Mouse (Mus musculus) gastrocnemius, postnatal 36 days (tissue): ENCODE data around the gene Eef2. TPM values are rescaled to one million over a fixed set of nuclear protein-coding genes. Genes with fewer than 3 reads are reported as not detected.

Experiments used
- DNase-seq, 2 experiments: peaks; one replicate each; pipeline ENCODE4 v3.0.0; 2022
- intact Hi-C: fragments of 180-260 bp; cut with DNase I; formaldehyde crosslinking; loops from one replicate; pipeline ENCODE4 v1.15.1; 2025
- total RNA-seq, 2 experiments: library from RNA; stranded (reverse); gene quantifications; 2 replicates each; pipeline ENCODE4 v1.2.3; 2021

Gene Eef2
- total RNA-seq, 2 experiments from 2014 or later: 880 to 957 TPM

DNA sequence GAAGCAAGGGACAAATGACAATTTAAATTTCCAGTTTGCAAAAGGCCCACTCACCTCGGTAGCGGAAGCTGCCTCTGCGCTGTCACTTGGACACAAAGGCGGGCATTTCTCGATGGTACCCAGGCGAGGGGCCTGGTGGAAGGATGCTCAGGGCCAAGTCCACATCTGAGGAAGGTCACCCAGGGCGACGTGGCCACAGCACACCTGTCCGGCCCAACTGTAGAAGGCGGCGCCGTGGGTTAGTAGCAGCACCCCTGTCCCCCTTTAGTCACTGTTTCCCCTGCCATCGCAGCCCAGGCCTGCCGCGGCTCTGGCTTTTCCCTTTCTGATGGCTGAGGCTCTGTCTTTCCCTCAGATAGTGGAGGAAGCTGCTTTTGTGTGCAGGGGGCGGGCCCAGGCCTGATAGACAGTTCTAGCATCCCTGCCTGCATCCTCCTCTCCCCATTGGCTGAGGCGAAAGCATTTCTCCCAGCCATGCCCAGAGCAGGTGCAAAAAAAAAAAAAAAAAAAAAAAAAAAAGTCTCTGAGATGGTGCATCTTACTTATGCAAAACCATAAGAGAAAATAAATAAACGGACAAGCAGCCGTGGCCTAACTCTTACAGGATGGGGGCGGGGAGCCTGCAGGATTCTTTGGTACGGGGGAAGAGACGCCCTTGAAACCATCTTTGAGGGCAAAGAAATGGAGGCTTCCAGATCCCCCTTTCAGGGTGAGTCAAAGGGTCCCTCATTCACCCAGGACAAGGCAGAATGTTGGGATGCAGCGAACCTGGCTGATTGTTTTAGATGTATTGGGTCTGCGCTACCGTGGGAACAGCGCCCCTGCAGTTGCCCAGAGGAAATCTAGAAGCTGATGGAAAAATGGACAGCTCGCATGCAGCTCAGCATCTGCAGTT lies 54.3 kb downstream of the Eef2 start, which contains the start of gene Atcay:
TSS of gene Atcay (minus strand) at position 396 of the 895 bp plus-strand sequence.
- no peak for DNase-seq
- intact Hi-C loops: loop anchor here (2.0 kb wide), 1 partner anchor 24 kb away; no protein-coding TSS in a partner anchor

DNA sequence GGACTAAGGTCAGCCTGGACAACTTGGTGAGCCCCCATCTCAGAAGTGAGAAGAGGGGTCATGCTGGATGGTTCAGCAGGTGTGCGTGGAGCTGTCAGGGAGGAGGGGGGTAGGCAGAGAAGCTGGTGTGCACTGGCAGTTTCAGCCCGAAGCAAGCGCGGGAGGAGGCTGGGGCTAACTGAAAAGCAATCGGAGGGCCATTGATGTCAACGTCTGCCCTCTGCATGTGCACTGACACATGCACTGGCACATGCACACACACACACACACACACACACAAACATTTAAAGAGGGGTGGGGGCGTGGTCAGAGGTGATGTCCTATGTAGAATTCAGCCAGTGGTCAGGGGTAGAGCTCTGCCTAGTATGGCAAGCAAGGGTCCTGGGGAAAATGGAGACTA lies 55.0 kb downstream of the Eef2 start:
- no peak for DNase-seq
- intact Hi-C loops: loop anchor here (2.0 kb wide), 1 partner anchor 25 kb away; no protein-coding TSS in a partner anchor

Other genes with a start within 250 kb of the Eef2 start
- 10 to 100 TPM; 26.7 to 31.7 TPM for gene Gadd45b, start 246.6 kb upstream of the Eef2 start, total RNA-seq
- under 1 TPM; 0.57 to 0.64 TPM for gene Gng7, start 161.7 kb upstream of the Eef2 start, total RNA-seq
- under 1 TPM in 1 of 2 experiments, not detected in 1; 0.08 TPM for gene Diras1, start 151.0 kb upstream of the Eef2 start, total RNA-seq
- 10 to 100 TPM; 11.7 to 12.0 TPM for gene Slc39a3, start 139.2 kb upstream of the Eef2 start, total RNA-seq
- 10 to 100 TPM; 86.2 to 89.5 TPM for gene Sgta, start 116.5 kb upstream of the Eef2 start, total RNA-seq
- 10 to 100 TPM; 20.3 to 24.9 TPM for gene Thop1, start 106.6 kb upstream of the Eef2 start, total RNA-seq
- under 1 TPM in 1 of 2 experiments, not detected in 1; 0.23 TPM for gene Creb3l3, start 77.8 kb upstream of the Eef2 start, total RNA-seq
- gene Map2k2, start 70.7 kb upstream of the Eef2 start, total RNA-seq: 100 to 1,000 TPM; 160 to 174 TPM
- 10 to 100 TPM; 22.4 to 27.8 TPM for gene Zbtb7a, start 41.4 kb upstream of the Eef2 start, total RNA-seq
- 10 to 100 TPM; 14.0 to 16.3 TPM for gene Pias4, start 8.7 kb upstream of the Eef2 start, total RNA-seq
- gene Dapk3, start 6.4 kb downstream of the Eef2 start, total RNA-seq: 10 to 100 TPM; 21.1 to 23.9 TPM
- not detected for gene 4930442H23Rik, start 7.2 kb downstream of the Eef2 start, total RNA-seq
- gene Nmrk2, start 25.4 kb downstream of the Eef2 start, total RNA-seq: 10 to 100 TPM; 44.9 to 76.8 TPM
- not detected for gene Atcay, start 54.2 kb downstream of the Eef2 start, total RNA-seq
- gene Zfr2, start 56.5 kb downstream of the Eef2 start, total RNA-seq: 1 to 10 TPM; 1.9 TPM
- gene Matk, start 76.3 kb downstream of the Eef2 start, total RNA-seq: under 1 TPM in 1 of 2 experiments, not detected in 1; 0.22 TPM
- gene Mrpl54, start 90.3 kb downstream of the Eef2 start, total RNA-seq: 10 to 100 TPM; 90.6 to 91.0 TPM
- gene Apba3, start 90.3 kb downstream of the Eef2 start, total RNA-seq: 100 to 1,000 TPM in 1 of 2 experiments, 10 to 100 TPM in 1; 98.5 to 102 TPM
- not detected for gene Tjp3, start 115.0 kb downstream of the Eef2 start, total RNA-seq
- gene Pip5k1c, start 116.3 kb downstream of the Eef2 start, total RNA-seq: 10 to 100 TPM; 21.4 to 23.2 TPM
- 10 to 100 TPM in 1 of 2 experiments, 1 to 10 TPM in 1; 7.6 to 10.2 TPM for gene Cactin, start 144.5 kb downstream of the Eef2 start, total RNA-seq
- gene Tbxa2r, start 152.1 kb downstream of the Eef2 start, total RNA-seq: under 1 TPM; 0.87 to 0.99 TPM
- 1 to 10 TPM; 1.1 to 1.3 TPM for gene Gipc3, start 166.6 kb downstream of the Eef2 start, total RNA-seq
- gene Hmg20b, start 173.8 kb downstream of the Eef2 start, total RNA-seq: 10 to 100 TPM; 19.7 to 20.9 TPM
- 1 to 10 TPM; 2.2 to 2.6 TPM for gene Mfsd12, start 180.9 kb downstream of the Eef2 start, total RNA-seq
- under 1 TPM; 0.37 to 0.41 TPM for gene 4930404N11Rik, start 189.2 kb downstream of the Eef2 start, total RNA-seq
- gene Fzr1, start 201.9 kb downstream of the Eef2 start, total RNA-seq: 10 to 100 TPM; 14.2 to 15.9 TPM
- gene Dohh, start 207.8 kb downstream of the Eef2 start, total RNA-seq: 10 to 100 TPM; 36.5 to 42.5 TPM
- 1 to 10 TPM in 1 of 2 experiments, under 1 TPM in 1; 0.89 to 1.2 TPM for gene Gm48551, start 207.8 kb downstream of the Eef2 start, total RNA-seq
- under 1 TPM; 0.59 to 0.77 TPM for gene Gm48552, start 212.4 kb downstream of the Eef2 start, total RNA-seq
- gene Smim24, start 216.4 kb downstream of the Eef2 start, total RNA-seq: under 1 TPM; 0.37 to 0.38 TPM